Mouse (Mus musculus): ENCODE data around the gene 6030452D12Rik.

DNA sequence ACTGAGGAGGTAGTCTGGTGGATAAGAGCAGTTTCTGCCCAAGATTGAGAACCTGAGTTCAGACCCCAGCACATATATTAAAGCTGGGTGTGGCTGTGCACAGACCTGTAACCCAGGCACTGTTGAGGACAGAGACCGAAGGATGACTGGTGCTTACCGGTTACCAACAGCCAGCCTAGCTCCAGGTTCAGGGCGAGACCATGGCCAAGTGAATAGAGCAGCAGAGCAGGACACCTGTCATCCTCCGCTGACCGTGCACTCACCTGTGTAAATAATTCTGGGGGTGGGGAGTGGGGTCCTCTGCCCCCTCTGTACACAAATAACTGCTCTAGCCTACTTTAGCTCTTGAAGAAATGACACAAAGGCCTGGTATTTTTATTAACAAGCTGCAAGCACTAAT, 26.3 kb upstream of the 6030452D12Rik start:
- TF ChIP-seq CTCF (IDR thresholded peaks at IDR 0.05; ENCODE audit: low read depth) (no peak), EP300 (optimal IDR thresholded peaks at IDR 0.05) (no peak)

All from stomach, postnatal 0 days (tissue).